Mouse (Mus musculus): ENCODE results near the gene Spsb2. TPM values are rescaled to one million over a fixed set of nuclear protein-coding genes. Genes with fewer than 3 reads are reported as not detected.

Gene Spsb2
- polyA plus RNA-seq, 1 experiment from 2014 or later = 23.6 TPM

DNA sequence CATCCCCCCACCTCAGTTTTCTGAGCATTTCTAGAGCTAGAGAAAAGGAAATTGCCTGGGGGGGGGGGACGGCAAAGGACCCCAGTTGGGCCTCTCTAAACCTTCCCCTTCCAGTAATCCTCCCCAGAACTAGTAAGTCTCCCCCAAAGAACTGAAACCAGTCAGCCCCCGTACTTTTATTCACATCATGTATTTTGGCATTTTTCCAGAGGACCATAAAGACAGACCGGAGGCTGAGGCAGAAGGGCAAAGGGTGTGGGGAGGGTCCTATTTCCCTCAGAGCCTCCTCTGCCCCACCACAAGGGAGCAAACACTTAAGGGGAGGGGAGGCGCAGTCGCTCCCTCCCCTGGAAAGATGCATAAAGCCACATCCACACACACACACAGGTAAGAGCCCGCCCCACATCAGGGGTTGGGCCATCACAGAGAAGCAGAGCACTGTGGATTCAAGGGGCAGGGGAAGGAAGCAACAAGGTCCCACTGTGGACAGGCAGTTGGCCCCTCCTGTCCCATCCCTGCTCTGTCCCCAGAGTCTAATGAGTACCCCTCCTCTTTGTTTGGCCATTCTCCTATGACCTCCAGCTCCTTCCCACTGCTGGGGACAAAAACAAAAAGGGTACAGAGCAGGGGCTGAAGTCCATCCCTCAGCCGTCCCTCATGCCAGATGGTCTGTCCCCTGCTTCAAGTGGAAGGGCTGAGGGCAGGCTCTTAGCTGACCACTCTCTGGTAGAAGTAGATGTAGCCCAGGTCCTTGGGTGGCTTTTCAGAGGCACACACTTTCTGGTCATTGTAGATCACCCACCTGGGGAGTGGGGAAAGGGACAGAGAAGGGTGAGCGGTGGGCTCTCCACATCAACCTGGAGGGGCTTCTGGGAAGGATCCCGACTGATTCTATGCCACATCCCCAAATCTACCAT, 6.7 kb downstream of the Spsb2 start:
- DNase-seq (ENCODE audit: low read depth, low spot score) (no peak), ATAC-seq (no peak)
- no peaks in the 10 kb centered on the region for H3K27me3 ChIP-seq
- POLR2A ChIA-PET = interaction anchor here (0.6 to 1.2 kb wide), 3 partner anchors 9 to 183 kb away, joined by 3 to 4 read pairs (median 3); no protein-coding TSS in a partner anchor
- CTCF ChIA-PET = no interaction called here
- no peak for TF ChIP-seq CTCF (IDR thresholded peaks at IDR 0.05)
- in situ Hi-C loops (cut with MboI; ENCODE audit: low pct_unique_long_range_greater_than_20kb) = no loop called here

GRCm38 (mm10) chr6:124816611-124817010, 8.2 kb downstream of the Spsb2 start:
- in situ Hi-C loops (cut with MboI; ENCODE audit: low pct_unique_long_range_greater_than_20kb) = no loop called here
- no peaks in the 10 kb centered on the region for H3K27me3 ChIP-seq
- TF ChIP-seq CTCF (IDR thresholded peaks at IDR 0.05) = no peak
- ChIA-PET CTCF (interaction anchor here (0.9 kb wide), 1 partner anchor 10 kb away, joined by 3 read pairs; no protein-coding TSS in a partner anchor), POLR2A (no interaction called here)
- no peak for ATAC-seq
- no peak for DNase-seq (ENCODE audit: low read depth, low spot score)

- no peak for TF ChIP-seq CTCF (IDR thresholded peaks at IDR 0.05)
- in situ Hi-C loops (cut with MboI; ENCODE audit: low pct_unique_long_range_greater_than_20kb) = no loop called here
- no peaks in the 10 kb centered on the region for H3K27me3 ChIP-seq
- POLR2A ChIA-PET = no interaction called here
- ATAC-seq = no peak
- no peak for DNase-seq (ENCODE audit: low read depth, low spot score)
- CTCF ChIA-PET = interaction anchor here (0.9 kb wide), 1 partner anchor 10 kb away, joined by 3 read pairs; no protein-coding TSS in a partner anchor
Measured at GRCm38 (mm10) chr6:124817125-124817524, 8.7 kb downstream of the Spsb2 start.

GRCm38 (mm10) chr6:124817563-124817962, 9.1 kb downstream of the Spsb2 start:
- no peak for TF ChIP-seq CTCF (IDR thresholded peaks at IDR 0.05)
- ChIA-PET CTCF (no interaction called here), POLR2A (no interaction called here)
- in situ Hi-C loops (cut with MboI; ENCODE audit: low pct_unique_long_range_greater_than_20kb) = no loop called here
- no peak for ATAC-seq
- no peaks in the 10 kb centered on the region for H3K27me3 ChIP-seq
- no peak for DNase-seq (ENCODE audit: low read depth, low spot score)

- ATAC-seq (no peak), DNase-seq (ENCODE audit: low read depth, low spot score) (no peak)
- ChIA-PET CTCF (no interaction called here), POLR2A (interaction anchor here (0.6 kb wide), 1 partner anchor 9 kb away, joined by 3 read pairs; no protein-coding TSS in a partner anchor)
- TF ChIP-seq CTCF (IDR thresholded peaks at IDR 0.05) = no peak
- H3K27me3 ChIP-seq = no peaks in the 10 kb centered on the region
- in situ Hi-C loops (cut with MboI; ENCODE audit: low pct_unique_long_range_greater_than_20kb) = no loop called here
Measured at GRCm38 (mm10) chr6:124817971-124818370, 9.5 kb downstream of the Spsb2 start.

DNA sequence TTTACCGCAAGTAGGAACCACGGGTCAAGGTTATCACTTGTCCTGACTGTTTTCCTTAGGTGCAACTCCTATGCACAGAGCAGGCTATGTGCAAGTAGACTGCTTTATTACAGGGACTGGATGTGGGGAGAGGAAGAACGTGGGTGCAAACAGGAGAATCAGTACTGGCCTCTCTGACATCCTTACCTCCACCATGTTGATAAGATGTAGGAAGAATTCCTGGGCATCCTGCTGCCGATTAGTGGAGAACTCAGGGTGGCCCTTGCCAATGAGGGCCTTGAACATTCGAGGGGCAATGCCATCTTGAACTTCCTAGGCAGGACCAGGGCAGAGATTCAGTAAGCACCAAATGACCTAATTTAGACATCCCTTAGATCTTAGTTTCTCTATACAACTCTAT, 12.4 kb downstream of the Spsb2 start:
- no peaks in the 10 kb centered on the region for H3K27me3 ChIP-seq
- no peak for TF ChIP-seq CTCF (IDR thresholded peaks at IDR 0.05)
- in situ Hi-C loops (cut with MboI; ENCODE audit: low pct_unique_long_range_greater_than_20kb) = no loop called here
- POLR2A ChIA-PET = no interaction called here
- no peak for DNase-seq (ENCODE audit: low read depth, low spot score)
- ATAC-seq = no peak
- CTCF ChIA-PET = interaction anchor here (1.5 kb wide), 1 partner anchor 11 kb away, joined by 4 read pairs; no protein-coding TSS in a partner anchor

- CTCF ChIA-PET = interaction anchor here (0.7 kb wide), 1 partner anchor 9 kb away, joined by 3 read pairs; no protein-coding TSS in a partner anchor
- H3K27me3 ChIP-seq = no peaks in the 10 kb centered on the region
Measured at GRCm38 (mm10) chr6:124822049-124822448, 13.6 kb downstream of the Spsb2 start.

DNA sequence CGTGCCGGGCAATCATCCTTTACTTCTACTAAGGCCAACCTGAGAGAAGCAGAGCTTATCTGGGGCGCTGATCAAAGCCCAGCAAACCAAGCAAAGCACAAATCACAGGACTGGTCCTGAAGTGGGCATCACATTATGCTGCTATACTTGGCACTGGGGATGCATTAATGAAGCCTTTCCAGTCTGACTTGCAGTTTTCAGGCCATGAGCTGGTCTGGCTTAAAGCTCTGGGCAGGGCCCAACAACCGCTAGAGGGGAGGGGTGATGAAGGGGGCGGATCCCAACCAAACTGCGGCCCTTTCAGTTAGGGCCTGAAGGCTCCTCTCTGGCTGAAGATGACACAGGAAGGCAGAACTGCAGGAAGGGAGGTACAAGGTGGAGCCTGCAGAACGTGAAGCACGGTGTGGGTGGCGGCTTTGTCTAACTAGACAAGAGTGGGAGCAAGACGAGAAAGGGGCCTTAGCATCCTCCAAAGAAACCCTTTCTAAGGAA, 19.7 kb downstream of the Spsb2 start:
- in situ Hi-C loops (cut with MboI; ENCODE audit: low pct_unique_long_range_greater_than_20kb) = no loop called here
- TF ChIP-seq CTCF (IDR thresholded peaks at IDR 0.05) = no peak
- ATAC-seq (peak; percentile 2), DNase-seq (ENCODE audit: low read depth, low spot score) (no peak)
- POLR2A ChIA-PET = interaction anchor here (0.9 to 3.9 kb wide), 2 partner anchors 17 to 22 kb away, joined by 4 to 27 read pairs; partner anchors contain the start of gene Spsb2
- CTCF ChIA-PET = interaction anchor here (0.7 kb wide), 1 partner anchor 19 kb away, joined by 3 read pairs; no protein-coding TSS in a partner anchor
- H3K27me3 ChIP-seq = no peaks in the 10 kb centered on the region

More at GRCm38 (mm10) chr6:124822049-124822448, 13.6 kb downstream of the Spsb2 start:
- DNase-seq (ENCODE audit: low read depth, low spot score) (no peak), ATAC-seq (no peak)
- in situ Hi-C loops (cut with MboI; ENCODE audit: low pct_unique_long_range_greater_than_20kb) = no loop called here
- POLR2A ChIA-PET = interaction anchor here (0.7 to 1.2 kb wide), 3 partner anchors 8 to 13 kb away, joined by 3 read pairs; partner anchors contain the start of gene Spsb2
- TF ChIP-seq CTCF (IDR thresholded peaks at IDR 0.05) = no peak

DNA sequence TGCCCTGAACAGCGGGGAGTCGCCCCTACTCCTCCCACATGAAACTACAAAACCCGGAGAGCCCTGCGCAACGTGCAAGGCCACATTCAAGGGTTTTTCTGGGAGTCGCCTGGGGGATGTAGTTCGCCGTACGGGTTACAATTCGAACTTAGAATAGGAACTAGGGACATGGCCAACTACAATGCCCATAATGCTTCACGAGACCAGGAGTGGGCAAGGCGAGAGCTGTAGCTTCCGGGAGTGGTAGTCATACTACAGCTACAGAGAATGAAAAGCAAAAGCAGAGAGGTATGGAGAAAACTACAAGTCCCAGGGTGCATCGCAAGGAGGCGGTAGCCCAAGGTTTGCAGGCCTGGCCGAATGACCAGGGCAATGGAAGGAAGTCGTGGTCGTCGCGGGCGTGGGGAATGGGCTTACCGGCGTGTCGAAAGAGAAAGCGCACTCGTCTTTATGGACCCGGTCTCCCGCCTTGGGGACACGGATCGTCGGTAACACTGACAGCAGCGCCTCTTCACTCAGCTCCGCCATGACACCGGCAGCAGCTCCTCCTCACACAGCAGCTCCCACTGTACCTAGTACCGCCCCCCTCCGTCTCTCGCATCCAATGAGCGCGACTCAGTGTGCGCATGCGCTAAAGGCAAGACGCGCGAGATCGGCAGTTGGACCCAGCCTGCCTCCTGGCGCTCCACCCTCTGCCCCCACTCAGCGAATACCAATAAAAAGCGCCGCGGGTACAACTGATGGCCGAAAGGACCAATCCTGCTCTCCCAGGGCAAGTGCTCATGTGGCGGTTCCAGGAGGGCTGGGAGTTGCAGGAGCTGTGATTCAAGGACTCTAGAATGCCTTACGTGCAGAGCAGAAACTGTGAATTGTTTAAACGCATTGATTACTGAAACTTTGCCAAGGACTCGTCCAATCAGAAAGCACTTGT, 20.7 kb downstream of the Spsb2 start, which contains the start of the genes Usp5 and Cdca3:
Gene Usp5, minus strand, starts transcription at position 617 of the 931 bp plus-strand sequence.
Gene Cdca3, plus strand, starts transcription at position 680 of the 931 bp plus-strand sequence.
- in situ Hi-C loops (cut with MboI; ENCODE audit: low pct_unique_long_range_greater_than_20kb) = no loop called here
- H3K27me3 ChIP-seq = no peaks in the 10 kb centered on the region
- TF ChIP-seq CTCF (IDR thresholded peaks at IDR 0.05) = no peak
- ChIA-PET CTCF (interaction anchor here (1.1 to 1.3 kb wide), 3 partner anchors 10 to 26 kb away, joined by 3 read pairs; no protein-coding TSS in a partner anchor), POLR2A (interaction anchor here (0.6 to 3.9 kb wide), 4 partner anchors 18 to 85 kb away, joined by 3 to 27 read pairs (median 4); partner anchors contain the start of gene Spsb2)
- ATAC-seq (peak; percentile 92), DNase-seq (ENCODE audit: low read depth, low spot score) (peak; percentile 96)

All from Patski (cell line).